Mouse (Mus musculus) midbrain, postnatal 0 days (tissue): ENCODE measurements around the gene Magi2. TPM values are rescaled to one million over a fixed set of nuclear protein-coding genes. Genes with fewer than 3 reads are reported as not detected.
A peak's percentile ranks its signal among the peaks of the same experiment; 100 is the strongest.
"Not testable (repeated sequence)": the region's sequence is repeated elsewhere in the genome, so short reads cannot be mapped to it uniquely, and the experiment has no call there.

Experiments used
- ATAC-seq: fragments of 200-750 bp; cut with Nextera tagmentation; 2 replicates; pipeline ENCODE4 v1.8.0; 2017; ENCODE audit warnings: moderate number of reproducible peaks, mild to moderate bottlenecking, moderate TSS enrichment, moderate library complexity; ENCODE audit not compliant: low FRiP score
- DNase-seq: peaks from one replicate; pipeline ENCODE4 v3.0.0-alpha.2; 2015; ENCODE audit warnings: low spot score
- H3K27ac ChIP-seq: fragments of 300-500 bp; sonication (generic); 2 replicates; pipeline ENCODE4 v1.5.1; 2014; ENCODE audit warnings: low read depth, mild to moderate bottlenecking, low read length, mixed read lengths
- H3K27me3 ChIP-seq: fragments of 300-500 bp; sonication (generic); 2 replicates; pipeline ENCODE4 v1.6.1; 2014; ENCODE audit warnings: low read length, control low read depth, mixed read lengths; ENCODE audit not compliant: insufficient read depth
- H3K36me3 ChIP-seq: fragments of 300-500 bp; sonication (generic); 2 replicates; pipeline ENCODE4 v1.6.1; 2014; ENCODE audit warnings: low read length, control low read depth, mixed read lengths; ENCODE audit not compliant: insufficient read depth
- H3K4me1 ChIP-seq: fragments of 300-500 bp; sonication (generic); 2 replicates; pipeline ENCODE4 v1.6.1; 2014; ENCODE audit warnings: mild to moderate bottlenecking, control low read depth, antibody characterized with exemption, low read length, mixed read lengths; ENCODE audit not compliant: insufficient read depth
- H3K4me2 ChIP-seq: fragments of 300-500 bp; sonication (generic); 2 replicates; pipeline ENCODE4 v1.6.1; 2014; ENCODE audit warnings: low read depth, mild to moderate bottlenecking, low read length, mixed read lengths; ENCODE audit not compliant: poor library complexity, severe bottlenecking
- H3K4me3 ChIP-seq: fragments of 300-500 bp; sonication (generic); 2 replicates; pipeline ENCODE4 v1.5.1; 2014; ENCODE audit warnings: low read depth, mild to moderate bottlenecking, low read length, moderate library complexity
- H3K9ac ChIP-seq: fragments of 300-500 bp; sonication (generic); replicated peaks from 2 replicates; pipeline ENCODE4 v1.6.1; 2014; ENCODE audit warnings: mild to moderate bottlenecking, low read length, moderate library complexity, mixed read lengths; ENCODE audit not compliant: poor library complexity, severe bottlenecking
- H3K9me3 ChIP-seq: fragments of 300-500 bp; sonication (generic); 2 replicates; pipeline ENCODE4 v1.6.1; 2016; ENCODE audit warnings: low read length, control low read depth
- CTCF ChIP-seq: IDR thresholded peaks from 2 replicates; pipeline ENCODE4 v1.5.1; 2016; ENCODE audit warnings: antibody characterized with exemption, mild to moderate bottlenecking
- WGBS: fragments of 180-500 bp; shearing (Covaris S2); extraction: QIAGEN DNeasy Blood & Tissue Kit; methylation state at CpG from one replicate; pipeline ENCODE4 v1.1.7; 2014; 5-methylcytosine and 5-hydroxymethylcytosine counted together
- polyA plus RNA-seq: library from polyadenylated mRNA; unstranded; fragments of >200 nt; fragmentation: Nextera tagmentation; extraction: Ambion mirVana; gene quantifications from 2 replicates; pipeline ENCODE4 v1.2.1, GENCODE M21; 2015
- total RNA-seq: library from RNA; depleted of rRNA; stranded (reverse); fragments of >200 nt; gene quantifications from 2 replicates; pipeline ENCODE4 v1.2.3, GENCODE M21; 2014

Gene Magi2
- total and polyA plus RNA-seq, 2 experiments from 2014 or later, result 20.0 to 59.3 TPM

DNA sequence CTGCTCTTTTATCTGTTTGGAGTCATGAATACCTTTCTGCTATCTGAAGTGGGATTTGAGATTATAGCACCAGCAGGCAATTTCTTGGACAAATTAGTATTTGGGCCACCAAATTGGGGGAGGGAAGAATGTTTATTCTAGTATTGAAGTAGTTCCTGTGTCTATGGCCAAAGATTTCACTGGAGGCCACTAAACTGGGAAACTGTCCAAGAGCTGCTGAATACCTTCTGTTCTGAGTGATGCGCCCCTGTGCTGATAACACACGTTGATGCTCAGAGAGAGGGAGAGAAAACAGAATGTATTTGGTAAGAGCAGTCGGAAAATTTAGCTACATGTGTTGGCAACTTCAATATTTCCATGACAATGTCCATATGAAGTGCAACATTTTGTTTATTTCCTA, 169.0 kb downstream of the Magi2 start:
- DNase-seq (peak; percentile 63), ATAC-seq (no peak)
- Histone ChIP-seq H3K4me1 (no peaks in the 10 kb centered on the region), H3K27me3 (no peaks in the 10 kb centered on the region), H3K36me3 (no peaks in the 10 kb centered on the region), H3K27ac (no peak overlapping the region), H3K9me3 (no peaks in the 10 kb centered on the region), H3K9ac (no peak overlapping the region), H3K4me3 (no peak overlapping the region), H3K4me2 (no peak overlapping the region)
- TF ChIP-seq CTCF, result no peak
- WGBS, result 65% methylated on average over 3 of the region's 3 CpGs

DNA sequence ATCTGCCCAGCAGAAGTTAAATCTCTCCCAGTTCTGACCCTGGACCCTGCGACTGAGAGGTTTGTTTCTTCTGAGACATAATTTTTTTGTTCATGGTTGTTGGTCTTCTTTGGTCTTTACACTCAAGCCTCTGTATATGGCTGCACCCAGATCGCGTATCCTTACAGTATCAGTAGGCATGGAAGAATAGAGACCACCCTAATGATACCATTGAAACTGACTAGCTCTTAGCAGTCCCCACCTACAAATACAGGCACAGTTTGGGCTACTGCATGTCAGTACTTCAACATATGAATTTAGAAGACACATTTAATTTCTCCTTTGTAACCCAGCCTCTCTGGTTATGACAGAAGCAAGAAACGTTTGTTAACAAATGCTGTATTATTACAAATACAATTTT, 173.5 kb downstream of the Magi2 start:
- Histone ChIP-seq H3K4me2 (no peak overlapping the region), H3K27me3 (no peaks in the 10 kb centered on the region), H3K27ac (no peak overlapping the region), H3K9ac (no peak overlapping the region), H3K36me3 (no peaks in the 10 kb centered on the region), H3K4me3 (no peak overlapping the region), H3K9me3 (no peaks in the 10 kb centered on the region), H3K4me1 (no peaks in the 10 kb centered on the region)
- ATAC-seq, result no peak
- DNase-seq, result no peak
- 93% methylated on average over 4 of the region's 4 CpGs for WGBS
- no peak for TF ChIP-seq CTCF

DNA sequence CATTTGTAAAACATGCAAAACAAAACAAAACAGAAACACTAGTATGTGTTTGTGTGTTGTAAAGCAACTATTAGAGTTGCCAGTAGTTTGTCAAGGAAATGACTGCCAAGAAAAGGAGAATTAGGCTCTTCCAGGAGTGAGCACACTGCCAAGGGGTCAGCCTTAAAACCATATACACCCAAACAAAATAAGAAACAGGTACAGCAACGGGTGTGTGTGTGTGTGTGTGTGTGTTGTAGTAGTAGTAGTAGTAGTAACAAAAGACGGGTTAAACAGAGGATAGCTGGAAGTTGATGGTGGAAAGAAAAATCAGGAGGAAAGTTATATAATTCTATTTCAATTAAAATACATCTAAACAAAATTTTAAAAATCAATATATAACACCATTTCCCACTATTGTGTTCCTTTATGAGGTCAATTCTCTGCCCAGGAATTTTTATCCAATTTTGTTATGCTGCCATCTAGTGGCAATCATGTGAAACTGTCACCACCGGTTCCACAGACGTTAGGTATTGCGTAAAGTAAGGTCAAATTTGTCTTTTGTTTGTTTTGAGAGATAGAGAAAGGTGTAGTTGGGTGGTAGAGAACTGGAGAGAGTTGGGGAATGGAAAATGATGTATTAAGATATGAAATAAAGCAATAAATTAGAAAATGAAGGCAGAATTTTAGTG, 174.0 kb downstream of the Magi2 start:
- TF ChIP-seq CTCF, result peak; percentile 88
- Histone ChIP-seq H3K4me2 (no peak overlapping the region), H3K4me1 (no peaks in the 10 kb centered on the region), H3K9ac (no peak overlapping the region), H3K4me3 (no peak overlapping the region), H3K27me3 (no peaks in the 10 kb centered on the region), H3K9me3 (no peaks in the 10 kb centered on the region), H3K36me3 (no peaks in the 10 kb centered on the region), H3K27ac (no peak overlapping the region)
- DNase-seq, result peak; percentile 62
- WGBS, result 46% methylated on average over 5 of the region's 5 CpGs
- 0 out of 2 replicates have a peak, but pooled peaks have one; percentile 65 for ATAC-seq

DNA sequence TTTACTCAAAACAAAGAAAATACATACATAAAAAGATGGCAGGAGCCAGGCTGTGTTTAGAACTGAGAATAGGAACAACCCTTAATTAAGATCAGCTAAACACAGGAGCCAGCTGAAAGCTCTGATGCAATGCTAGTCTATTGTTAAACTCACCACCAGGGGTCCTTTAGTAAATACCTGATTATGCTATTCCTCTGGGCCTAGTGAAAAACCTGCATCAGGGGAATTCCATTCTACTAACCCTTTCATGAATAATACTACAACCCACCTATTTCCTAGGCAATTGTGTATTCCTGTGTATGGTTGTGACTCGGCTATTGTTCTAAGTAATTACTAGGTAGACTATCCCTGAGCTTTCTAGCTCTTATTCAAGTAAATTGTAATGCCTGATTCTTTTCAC, 177.4 kb downstream of the Magi2 start:
- DNase-seq, H3K36me3 ChIP-seq, H3K27ac ChIP-seq, H3K27me3 ChIP-seq, H3K9ac ChIP-seq, H3K4me3 ChIP-seq, H3K9me3 ChIP-seq, H3K4me1 ChIP-seq, ATAC-seq, H3K4me2 ChIP-seq: not testable (repeated sequence)
- WGBS, result 95% methylated on average over 1 of the region's 1 CpGs

DNA sequence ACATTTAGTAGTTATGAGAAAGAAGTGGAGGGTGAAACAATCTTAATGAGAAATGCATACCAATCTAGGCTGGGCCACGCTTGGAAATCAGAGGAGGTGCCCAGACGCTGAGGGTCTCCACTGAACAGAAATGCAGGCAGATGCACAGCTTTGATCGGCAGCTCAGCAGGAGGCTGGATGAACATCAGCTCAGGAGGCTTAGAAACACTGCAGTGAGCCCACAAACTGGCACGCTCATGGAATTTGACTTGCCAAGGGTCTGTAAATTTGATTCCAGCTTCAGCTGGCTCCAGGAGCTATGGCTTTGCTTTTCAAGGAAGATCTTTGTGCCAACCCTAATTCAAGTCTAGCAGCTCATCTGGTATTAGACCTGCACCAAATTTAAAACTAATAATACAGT, 187.7 kb downstream of the Magi2 start:
- 39% methylated on average over 4 of the region's 4 CpGs for WGBS
- DNase-seq, result peak; percentile 11
- H3K4me1 ChIP-seq, result no peaks in the 10 kb centered on the region
- no peak for TF ChIP-seq CTCF
- no peak overlapping the region for H3K27ac ChIP-seq
- H3K36me3 ChIP-seq, result no peaks in the 10 kb centered on the region
- H3K4me3 ChIP-seq, result no peak overlapping the region
- H3K27me3 ChIP-seq, result no peaks in the 10 kb centered on the region
- H3K9ac ChIP-seq, result no peak overlapping the region
- ATAC-seq, result no peak
- H3K4me2 ChIP-seq, result no peak overlapping the region
- no peaks in the 10 kb centered on the region for H3K9me3 ChIP-seq

DNA sequence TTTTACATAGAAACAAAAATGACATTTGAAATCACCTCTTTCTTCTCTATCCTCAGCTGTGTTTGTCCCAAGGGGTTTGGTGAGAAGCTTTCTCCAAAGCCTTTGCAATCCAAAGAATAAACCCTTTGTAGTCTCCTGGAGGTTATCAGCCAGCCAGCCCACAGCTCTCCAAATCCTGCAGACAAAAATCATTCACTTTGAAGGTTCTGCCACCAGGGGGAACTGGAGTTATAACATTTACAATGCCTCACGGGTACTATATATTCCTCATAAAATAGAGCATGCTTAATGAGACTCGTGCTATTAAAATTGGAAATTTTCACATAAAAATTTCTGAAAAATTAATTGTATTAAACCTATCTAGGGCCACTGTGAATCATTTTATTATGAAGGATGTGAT, 202.5 kb downstream of the Magi2 start:
- H3K9ac ChIP-seq, result no peak overlapping the region
- no peaks in the 10 kb centered on the region for H3K9me3 ChIP-seq
- H3K4me3 ChIP-seq, result no peak overlapping the region
- no peaks in the 10 kb centered on the region for H3K4me1 ChIP-seq
- no peak for ATAC-seq
- 23% methylated on average over 2 of the region's 2 CpGs for WGBS
- no peaks in the 10 kb centered on the region for H3K36me3 ChIP-seq
- peak; percentile 55 for DNase-seq
- no peaks in the 10 kb centered on the region for H3K27me3 ChIP-seq
- TF ChIP-seq CTCF, result peak; percentile 71
- H3K27ac ChIP-seq, result no peak overlapping the region
- H3K4me2 ChIP-seq, result no peak overlapping the region
